19 mouse cellular contexts compared by ENCODE assay signal in genomic region chr9:77161764-77162163, GRCm38 (mm10).
A peak's percentile ranks its signal among the peaks of the same experiment; 100 is the strongest.
DNase-seq lines count a peak whose midpoint lies in the region; ATAC-seq lines count a peak whose summit lies in the region.
"Had no signal": no experiment of that assay in that cellular context is flagged by ENCODE, and none has a peak within 500 bp of the region (broad histone marks: within the 10 kb centered on the region; RNA-seq: fewer than 3 reads in every experiment).

No protein-coding gene starts in this region.

- no peak overlapping the region for H3K4me3 ChIP-seq in hindbrain, embryonic 14.5 days (replicated peaks; ENCODE audit: low read length)
- H3K4me3 ChIP-seq in hindbrain, embryonic 12.5 days = no peak overlapping the region
- H3K4me3 ChIP-seq in midbrain, embryonic 15.5 days = no peak overlapping the region
- no peak overlapping the region for H3K4me3 ChIP-seq in midbrain, embryonic 10.5 days
- no peak overlapping the region for H3K4me3 ChIP-seq in forebrain, embryonic 10.5 days
- H3K4me3 ChIP-seq: heart, embryonic 10.5 days; limb, embryonic 12.5 days; liver, embryonic 12.5 days had no signal

- no peaks in the 10 kb centered on the region for H3K36me3 ChIP-seq in hindbrain, embryonic 14.5 days (replicated peaks; ENCODE audit: control insufficient read depth, insufficient read depth)
- H3K36me3 ChIP-seq in hindbrain, embryonic 12.5 days = no peaks in the 10 kb centered on the region
- H3K36me3 ChIP-seq in midbrain, embryonic 15.5 days (replicated peaks) = no peaks in the 10 kb centered on the region
- no peaks in the 10 kb centered on the region for H3K36me3 ChIP-seq in midbrain, embryonic 10.5 days
- H3K36me3 ChIP-seq in forebrain, embryonic 10.5 days (replicated peaks) = no peaks in the 10 kb centered on the region
- H3K36me3 ChIP-seq: limb, embryonic 12.5 days; liver, embryonic 12.5 days had no signal

- DNase-seq in hindbrain, embryonic 14.5 days (ENCODE audit: low spot score) = peak; percentile 32
- no peak for DNase-seq in midbrain, embryonic 10.5 days (ENCODE audit: low spot score)
- peak; percentile 10 for DNase-seq in brain, adult 2 months (ENCODE audit: low read depth, low spot score)
- DNase-seq in mesoderm, embryonic 11.5 days (ENCODE audit: low read depth, low spot score) = peak; percentile 27
- no peak for DNase-seq in forebrain, embryonic 10.5 days (ENCODE audit: extremely low spot score, low spot score)
- DNase-seq: adrenal gland, adult 8-10 months; cerebellum, postnatal 36 days; kidney, adult 8-10 months; kidney, postnatal 14 days; lung, adult 2 months; lung, postnatal 36 days; thymus, postnatal 25 days had no signal

- H3K27me3 ChIP-seq in hindbrain, embryonic 14.5 days (ENCODE audit: control insufficient read depth, insufficient read depth, low read length) = no peaks in the 10 kb centered on the region
- H3K27me3 ChIP-seq in hindbrain, embryonic 12.5 days = no peaks in the 10 kb centered on the region
- no peaks in the 10 kb centered on the region for H3K27me3 ChIP-seq in midbrain, embryonic 15.5 days (replicated peaks)
- no peaks in the 10 kb centered on the region for H3K27me3 ChIP-seq in midbrain, embryonic 10.5 days (ENCODE audit: low read depth, poor library complexity, severe bottlenecking)
- H3K27me3 ChIP-seq in forebrain, embryonic 10.5 days (ENCODE audit: poor library complexity, severe bottlenecking) = no peaks in the 10 kb centered on the region
- H3K27me3 ChIP-seq: limb, embryonic 12.5 days; liver, embryonic 12.5 days had no signal

- H3K4me1 ChIP-seq in hindbrain, embryonic 14.5 days (replicated peaks; ENCODE audit: control insufficient read depth, insufficient read depth, low read length) = no peaks in the 10 kb centered on the region
- H3K4me1 ChIP-seq in hindbrain, embryonic 12.5 days = no peaks in the 10 kb centered on the region
- H3K4me1 ChIP-seq in midbrain, embryonic 15.5 days = no peaks in the 10 kb centered on the region
- no peaks in the 10 kb centered on the region for H3K4me1 ChIP-seq in midbrain, embryonic 10.5 days
- no peaks in the 10 kb centered on the region for H3K4me1 ChIP-seq in forebrain, embryonic 10.5 days
- H3K4me1 ChIP-seq: heart, embryonic 10.5 days; limb, embryonic 12.5 days; liver, embryonic 12.5 days had no signal

- H3K4me2 ChIP-seq in hindbrain, embryonic 14.5 days (replicated peaks) = no peak overlapping the region
- no peak overlapping the region for H3K4me2 ChIP-seq in hindbrain, embryonic 12.5 days (replicated peaks)
- no peak overlapping the region for H3K4me2 ChIP-seq in midbrain, embryonic 15.5 days
- H3K4me2 ChIP-seq: limb, embryonic 12.5 days; liver, embryonic 12.5 days had no signal

- no peak overlapping the region for H3K27ac ChIP-seq in hindbrain, embryonic 14.5 days
- no peak overlapping the region for H3K27ac ChIP-seq in hindbrain, embryonic 12.5 days
- no peak overlapping the region for H3K27ac ChIP-seq in midbrain, embryonic 15.5 days
- H3K27ac ChIP-seq in midbrain, embryonic 10.5 days (replicated peaks) = no peak overlapping the region
- H3K27ac ChIP-seq in forebrain, embryonic 10.5 days = no peak overlapping the region
- H3K27ac ChIP-seq: heart, embryonic 10.5 days; limb, embryonic 12.5 days; liver, embryonic 12.5 days had no signal

- no peaks in the 10 kb centered on the region for H3K9me3 ChIP-seq in hindbrain, embryonic 14.5 days (ENCODE audit: control insufficient read depth, low read length)
- no peaks in the 10 kb centered on the region for H3K9me3 ChIP-seq in hindbrain, embryonic 12.5 days (replicated peaks)
- H3K9me3 ChIP-seq in midbrain, embryonic 15.5 days = no peaks in the 10 kb centered on the region
- H3K9me3 ChIP-seq in midbrain, embryonic 10.5 days (replicated peaks) = no peaks in the 10 kb centered on the region
- no peaks in the 10 kb centered on the region for H3K9me3 ChIP-seq in forebrain, embryonic 10.5 days
- H3K9me3 ChIP-seq: heart, embryonic 10.5 days; limb, embryonic 12.5 days; liver, embryonic 12.5 days had no signal

- WGBS in hindbrain, embryonic 14.5 days = 60% methylated on average over 5 of the region's 5 CpGs
- 72% methylated on average over 5 of the region's 5 CpGs for WGBS in hindbrain, embryonic 12.5 days
- 59% methylated on average over 5 of the region's 5 CpGs for WGBS in midbrain, embryonic 15.5 days
- WGBS in midbrain, embryonic 10.5 days = 76% methylated on average over 5 of the region's 5 CpGs
- WGBS in forebrain, embryonic 10.5 days = 79% methylated on average over 5 of the region's 5 CpGs

- no peak for ATAC-seq in hindbrain, embryonic 14.5 days (ENCODE audit: low FRiP score)
- ATAC-seq in hindbrain, embryonic 12.5 days (ENCODE audit: low FRiP score) = no peak
- ATAC-seq in midbrain, embryonic 15.5 days (replicated peaks) = 0 out of 2 replicates have a peak, but pooled peaks have one; percentile 33
- ATAC-seq in monocyte, adult 5-6 weeks (replicated peaks; ENCODE audit: insufficient number of reproducible peaks, low FRiP score, low TSS enrichment, poor library complexity, severe bottlenecking) = no peak
- ATAC-seq: forebrain, embryonic 14.5 days; liver, embryonic 12.5 days had no signal

- no peak overlapping the region for H3K9ac ChIP-seq in hindbrain, embryonic 14.5 days
- H3K9ac ChIP-seq in hindbrain, embryonic 12.5 days = no peak overlapping the region
- H3K9ac ChIP-seq in midbrain, embryonic 15.5 days = no peak overlapping the region
- H3K9ac ChIP-seq: limb, embryonic 12.5 days; liver, embryonic 12.5 days had no signal

Comparison
In these comparisons a context has a peak if more than half of its experiments do, and no peak if none do; other contexts are left out.
1. DNase-seq: peak in hindbrain, embryonic 14.5 days (single experiment), brain, adult 2 months (single experiment) and mesoderm, embryonic 11.5 days (single experiment); none in midbrain, embryonic 10.5 days (single experiment) and forebrain, embryonic 10.5 days (single experiment).